Mouse (Mus musculus) lung, embryonic 14.5 days (tissue): ENCODE data around the gene Nedd4. TPM values are rescaled to one million over a fixed set of nuclear protein-coding genes. Genes with fewer than 3 reads are reported as not detected.

ENCODE experiments used
- ATAC-seq: fragments of 200-750 bp; cut with Nextera tagmentation; 2 replicates; pipeline ENCODE4 v1.8.0; 2017; ENCODE audit warnings: mild to moderate bottlenecking, moderate TSS enrichment, moderate library complexity; ENCODE audit not compliant: insufficient read depth
- DNase-seq: peaks from one replicate; pipeline ENCODE4 v3.0.0-alpha.2; 2015
- H3K27ac ChIP-seq: fragments of 300-500 bp; sonication (generic); 2 replicates; pipeline ENCODE4 v1.5.1; 2014; ENCODE audit warnings: low read depth, mild to moderate bottlenecking, moderate library complexity
- H3K27me3 ChIP-seq: fragments of 300-500 bp; sonication (generic); 2 replicates; pipeline ENCODE4 v1.6.1; 2014; ENCODE audit warnings: low read length, control low read depth; ENCODE audit not compliant: insufficient read depth
- H3K36me3 ChIP-seq: fragments of 300-500 bp; sonication (generic); 2 replicates; pipeline ENCODE4 v1.6.1; 2014; ENCODE audit warnings: control low read depth; ENCODE audit not compliant: insufficient read depth
- H3K4me1 ChIP-seq: fragments of 300-500 bp; sonication (generic); 2 replicates; pipeline ENCODE4 v1.6.1; 2014; ENCODE audit warnings: antibody characterized with exemption, control low read depth; ENCODE audit not compliant: insufficient read depth
- H3K4me2 ChIP-seq: fragments of 300-500 bp; sonication (generic); 2 replicates; pipeline ENCODE4 v1.6.1; 2014; ENCODE audit warnings: mild to moderate bottlenecking
- H3K4me3 ChIP-seq: fragments of 300-500 bp; sonication (generic); 2 replicates; pipeline ENCODE4 v1.5.1; 2014; ENCODE audit warnings: low read depth, low read length
- H3K9ac ChIP-seq: fragments of 300-500 bp; sonication (generic); 2 replicates; pipeline ENCODE4 v1.6.1; 2014
- H3K9me3 ChIP-seq: fragments of 300-500 bp; sonication (generic); 2 replicates; pipeline ENCODE4 v1.6.1; 2016; ENCODE audit warnings: low read depth, low read length, control low read depth
- CTCF ChIP-seq: IDR thresholded peaks from 2 replicates; pipeline ENCODE4 v1.5.1; 2016; ENCODE audit warnings: antibody characterized with exemption, low read depth
- WGBS: fragments of 180-500 bp; shearing (Covaris S2); extraction: QIAGEN DNeasy Blood & Tissue Kit; methylation state at CpG from one replicate; pipeline ENCODE4 v1.1.7; 2014; 5-methylcytosine and 5-hydroxymethylcytosine counted together
- polyA plus RNA-seq: library from polyadenylated mRNA; unstranded; fragments of >200 nt; fragmentation: Nextera tagmentation; extraction: Ambion mirVana; gene quantifications from 2 replicates; pipeline ENCODE4 v1.2.1, GENCODE M21; 2014

Gene Nedd4
- polyA plus RNA-seq, 1 experiment from 2014 or later, result 805 TPM

GRCm38 (mm10) chr9:72790530-72791212 lies 128.5 kb downstream of the Nedd4 start:
- Histone ChIP-seq H3K9me3 (no peaks in the 10 kb centered on the region), H3K36me3 (no peaks in the 10 kb centered on the region), H3K4me1 (peaks cover 7% of the 10 kb centered on the region; the same call in 1 of the 2 replicates), H3K4me3 (no peak overlapping the region), H3K4me2 (peak overlapping the region; percentile 32; the same call in 1 of the 2 replicates), H3K27ac (no peak overlapping the region), H3K9ac (no peak overlapping the region), H3K27me3 (no peaks in the 10 kb centered on the region)
- peak; percentile 31 for DNase-seq
- TF ChIP-seq CTCF, result no peak
- no peak for ATAC-seq
- WGBS, result 38% methylated on average over 14 of the region's 14 CpGs

- H3K4me1 ChIP-seq, result peaks cover 7% of the 10 kb centered on the region; the same call in 1 of the 2 replicates
- no peaks in the 10 kb centered on the region for H3K36me3 ChIP-seq
- H3K4me3 ChIP-seq, result no peak overlapping the region
- H3K27ac ChIP-seq, result no peak overlapping the region
- DNase-seq (peak; percentile 47), ATAC-seq (peak; percentile 58; the same call in 1 of the 2 replicates)
- H3K27me3 ChIP-seq, result no peaks in the 10 kb centered on the region
- H3K9me3 ChIP-seq, result no peaks in the 10 kb centered on the region
- TF ChIP-seq CTCF, result no peak
- no peak overlapping the region for H3K9ac ChIP-seq
- 25% methylated on average over 10 of the region's 10 CpGs for WGBS
- H3K4me2 ChIP-seq, result peak overlapping the region; percentile 32
Observed at GRCm38 (mm10) chr9:72791213-72791582, 129.1 kb downstream of the Nedd4 start.

- Histone ChIP-seq H3K9me3 (no peaks in the 10 kb centered on the region), H3K4me2 (peak overlapping the region; percentile 32), H3K27me3 (no peaks in the 10 kb centered on the region), H3K9ac (no peak overlapping the region), H3K27ac (no peak overlapping the region), H3K4me3 (no peak overlapping the region), H3K4me1 (peaks cover 7% of the 10 kb centered on the region; the same call in 1 of the 2 replicates), H3K36me3 (no peaks in the 10 kb centered on the region)
- ATAC-seq, result no peak
- no peak for TF ChIP-seq CTCF
- DNase-seq, result peak; percentile 51
- WGBS, result 20% methylated on average over 6 of the region's 6 CpGs
Observed at GRCm38 (mm10) chr9:72791681-72792080, 129.5 kb downstream of the Nedd4 start.

GRCm38 (mm10) chr9:72795243-72795642 lies 133.1 kb downstream of the Nedd4 start:
- Histone ChIP-seq H3K9me3 (no peaks in the 10 kb centered on the region), H3K4me2 (no peak overlapping the region), H3K27me3 (no peaks in the 10 kb centered on the region), H3K9ac (no peak overlapping the region), H3K4me3 (no peak overlapping the region), H3K27ac (no peak overlapping the region), H3K36me3 (no peaks in the 10 kb centered on the region), H3K4me1 (peaks cover 7% of the 10 kb centered on the region; the same call in 1 of the 2 replicates)
- TF ChIP-seq CTCF, result no peak
- WGBS, result 77% methylated on average over 3 of the region's 3 CpGs
- ATAC-seq (no peak), DNase-seq (no peak)

GRCm38 (mm10) chr9:72797136-72797621 lies 135.0 kb downstream of the Nedd4 start:
- Histone ChIP-seq H3K27me3 (no peaks in the 10 kb centered on the region), H3K36me3 (no peaks in the 10 kb centered on the region), H3K4me1 (no peaks in the 10 kb centered on the region), H3K9me3 (no peaks in the 10 kb centered on the region), H3K4me2 (peak overlapping the region; percentile 45; the same call in 1 of the 2 replicates), H3K9ac (no peak overlapping the region), H3K27ac (no peak overlapping the region), H3K4me3 (no peak overlapping the region)
- DNase-seq (peak; percentile 73), ATAC-seq (peak; percentile 80)
- TF ChIP-seq CTCF, result no peak
- whole genome bisulfite sequencing, result 21% methylated on average over 9 of the region's 9 CpGs

Other genes starting within 250 kb of the Nedd4 start
- 36.8 and 37.8 TPM in 2 replicates for gene Mns1, start 224.3 kb upstream of the Nedd4 start, polyA plus RNA-seq
- 31.7 and 37.5 TPM in 2 replicates for gene Tex9, start 170.1 kb upstream of the Nedd4 start, polyA plus RNA-seq
- 17.1 and 18.1 TPM in 2 replicates for gene Rfx7, start 130.1 kb upstream of the Nedd4 start, polyA plus RNA-seq
- gene Prtg, start 144.5 kb downstream of the Nedd4 start, polyA plus RNA-seq, result 1.3 TPM in 2 replicates